Mouse (Mus musculus): Measurements from ENCODE around the gene Cyb561d2. TPM values are rescaled to one million over a fixed set of nuclear protein-coding genes. Genes with fewer than 3 reads are reported as not detected.

Gene Cyb561d2
- polyA plus RNA-seq (2014; fragmentation: Illumina TruSeq; extraction: RNeasy Lipid Tissue Mini Kit (QIAGEN cat#74804); ENCODE audit: low read depth, low replicate concordance), result 5.5 TPM

GRCm38 (mm10) chr9:107541474-107542351 lies at the start of gene Cyb561d2, which contains the start of gene Nprl2:
Gene Cyb561d2 (minus strand): TSS chr9:107542193.
Gene Nprl2 (plus strand): TSS chr9:107542226.

GRCm38 (mm10) chr9:107586974-107587832 lies 45.2 kb upstream of the Cyb561d2 start, which contains the start of gene Ifrd2:
Gene Ifrd2 (plus strand): TSS chr9:107587642.

GRCm38 (mm10) chr9:107580501-107581317 lies 38.7 kb upstream of the Cyb561d2 start, which contains the start of gene Hyal3:
Gene Hyal3 (plus strand): TSS chr9:107580818.

GRCm38 (mm10) chr9:107578587-107578986 lies 36.6 kb upstream of the Cyb561d2 start, which contains the start of gene Naa80:
Gene Naa80 (plus strand): TSS chr9:107578887.

GRCm38 (mm10) chr9:107576357-107577107 lies 34.5 kb upstream of the Cyb561d2 start, which contains the start of gene Hyal1:
Gene Hyal1 (plus strand): TSS chr9:107576927.

GRCm38 (mm10) chr9:107567702-107568319 lies 25.8 kb upstream of the Cyb561d2 start, which contains the start of gene Hyal2:
Gene Hyal2 (plus strand): TSS chr9:107567945.

GRCm38 (mm10) chr9:107563029-107563581 lies 21.1 kb upstream of the Cyb561d2 start, which contains the start of gene Tusc2:
Gene Tusc2 (plus strand): TSS chr9:107563255.

GRCm38 (mm10) chr9:107551117-107551889 lies 9.3 kb upstream of the Cyb561d2 start, which contains the start of gene Rassf1:
Gene Rassf1 (plus strand): TSS chr9:107551555.

GRCm38 (mm10) chr9:107547026-107547425 lies 5.0 kb upstream of the Cyb561d2 start, which contains the start of gene Zmynd10:
Gene Zmynd10 (plus strand): TSS chr9:107547298.

GRCm38 (mm10) chr9:107533791-107534407 lies 8.1 kb downstream of the Cyb561d2 start, which contains the start of gene Tmem115:
Gene Tmem115 (plus strand): TSS chr9:107533945.

Other genes with a start within 250 kb of the Cyb561d2 start
- 73.9 TPM for gene Cish, start 246.2 kb downstream of the Cyb561d2 start, polyA plus RNA-seq (2014; fragmentation: Illumina TruSeq; extraction: RNeasy Lipid Tissue Mini Kit (QIAGEN cat#74804); ENCODE audit: low read depth, low replicate concordance)
- 23.0 TPM for gene Hemk1, start 203.8 kb downstream of the Cyb561d2 start, polyA plus RNA-seq (2014; fragmentation: Illumina TruSeq; extraction: RNeasy Lipid Tissue Mini Kit (QIAGEN cat#74804); ENCODE audit: low read depth, low replicate concordance)
- gene 6430571L13Rik, start 201.6 kb downstream of the Cyb561d2 start, polyA plus RNA-seq (2014; fragmentation: Illumina TruSeq; extraction: RNeasy Lipid Tissue Mini Kit (QIAGEN cat#74804); ENCODE audit: low read depth, low replicate concordance), result 3.7 TPM
- gene Cacna2d2, start 142.6 kb downstream of the Cyb561d2 start, polyA plus RNA-seq (2014; fragmentation: Illumina TruSeq; extraction: RNeasy Lipid Tissue Mini Kit (QIAGEN cat#74804); ENCODE audit: low read depth, low replicate concordance), result 6.0 TPM
- 20.9 TPM for gene Tmem115, start 8.2 kb downstream of the Cyb561d2 start, polyA plus RNA-seq (2014; fragmentation: Illumina TruSeq; extraction: RNeasy Lipid Tissue Mini Kit (QIAGEN cat#74804); ENCODE audit: low read depth, low replicate concordance)
- gene Nprl2, start within 50 bp of the Cyb561d2 start, polyA plus RNA-seq (2014; fragmentation: Illumina TruSeq; extraction: RNeasy Lipid Tissue Mini Kit (QIAGEN cat#74804); ENCODE audit: low read depth, low replicate concordance), result 25.1 TPM
- not detected for gene Zmynd10, start 5.1 kb upstream of the Cyb561d2 start, polyA plus RNA-seq (2014; fragmentation: Illumina TruSeq; extraction: RNeasy Lipid Tissue Mini Kit (QIAGEN cat#74804); ENCODE audit: low read depth, low replicate concordance)
- gene Rassf1, start 9.4 kb upstream of the Cyb561d2 start, polyA plus RNA-seq (2014; fragmentation: Illumina TruSeq; extraction: RNeasy Lipid Tissue Mini Kit (QIAGEN cat#74804); ENCODE audit: low read depth, low replicate concordance), result 20.7 TPM
- 38.5 TPM for gene Tusc2, start 21.1 kb upstream of the Cyb561d2 start, polyA plus RNA-seq (2014; fragmentation: Illumina TruSeq; extraction: RNeasy Lipid Tissue Mini Kit (QIAGEN cat#74804); ENCODE audit: low read depth, low replicate concordance)
- gene Hyal2, start 25.8 kb upstream of the Cyb561d2 start, polyA plus RNA-seq (2014; fragmentation: Illumina TruSeq; extraction: RNeasy Lipid Tissue Mini Kit (QIAGEN cat#74804); ENCODE audit: low read depth, low replicate concordance), result 36.4 TPM
- gene Hyal1, start 34.7 kb upstream of the Cyb561d2 start, polyA plus RNA-seq (2014; fragmentation: Illumina TruSeq; extraction: RNeasy Lipid Tissue Mini Kit (QIAGEN cat#74804); ENCODE audit: low read depth, low replicate concordance), result 9.7 TPM
- gene Naa80, start 36.7 kb upstream of the Cyb561d2 start, polyA plus RNA-seq (2014; fragmentation: Illumina TruSeq; extraction: RNeasy Lipid Tissue Mini Kit (QIAGEN cat#74804); ENCODE audit: low read depth, low replicate concordance), result 22.3 TPM
- gene Hyal3, start 38.6 kb upstream of the Cyb561d2 start, polyA plus RNA-seq (2014; fragmentation: Illumina TruSeq; extraction: RNeasy Lipid Tissue Mini Kit (QIAGEN cat#74804); ENCODE audit: low read depth, low replicate concordance), result not detected
- 39.4 TPM for gene Ifrd2, start 45.4 kb upstream of the Cyb561d2 start, polyA plus RNA-seq (2014; fragmentation: Illumina TruSeq; extraction: RNeasy Lipid Tissue Mini Kit (QIAGEN cat#74804); ENCODE audit: low read depth, low replicate concordance)
- gene Sema3b, start 67.0 kb upstream of the Cyb561d2 start, polyA plus RNA-seq (2014; fragmentation: Illumina TruSeq; extraction: RNeasy Lipid Tissue Mini Kit (QIAGEN cat#74804); ENCODE audit: low read depth, low replicate concordance), result 26.6 TPM
- 183 TPM for gene Gnai2, start 93.2 kb upstream of the Cyb561d2 start, polyA plus RNA-seq (2014; fragmentation: Illumina TruSeq; extraction: RNeasy Lipid Tissue Mini Kit (QIAGEN cat#74804); ENCODE audit: low read depth, low replicate concordance)
- gene Slc38a3, start 127.3 kb upstream of the Cyb561d2 start, polyA plus RNA-seq (2014; fragmentation: Illumina TruSeq; extraction: RNeasy Lipid Tissue Mini Kit (QIAGEN cat#74804); ENCODE audit: low read depth, low replicate concordance), result 119 TPM
- gene Gnat1, start 137.5 kb upstream of the Cyb561d2 start, polyA plus RNA-seq (2014; fragmentation: Illumina TruSeq; extraction: RNeasy Lipid Tissue Mini Kit (QIAGEN cat#74804); ENCODE audit: low read depth, low replicate concordance), result not detected
- gene Sema3f, start 168.3 kb upstream of the Cyb561d2 start, polyA plus RNA-seq (2014; fragmentation: Illumina TruSeq; extraction: RNeasy Lipid Tissue Mini Kit (QIAGEN cat#74804); ENCODE audit: low read depth, low replicate concordance), result 15.1 TPM
- gene Rbm5, start 228.8 kb upstream of the Cyb561d2 start, polyA plus RNA-seq (2014; fragmentation: Illumina TruSeq; extraction: RNeasy Lipid Tissue Mini Kit (QIAGEN cat#74804); ENCODE audit: low read depth, low replicate concordance), result 79.8 TPM